Mouse (Mus musculus): Measurements from ENCODE around the gene Vopp1. TPM values are rescaled to one million over a fixed set of nuclear protein-coding genes. Genes with fewer than 3 reads are reported as not detected.

The Vopp1 gene
- total RNA-seq, 2 experiments from 2014 or later = 127 to 129 TPM

DNA sequence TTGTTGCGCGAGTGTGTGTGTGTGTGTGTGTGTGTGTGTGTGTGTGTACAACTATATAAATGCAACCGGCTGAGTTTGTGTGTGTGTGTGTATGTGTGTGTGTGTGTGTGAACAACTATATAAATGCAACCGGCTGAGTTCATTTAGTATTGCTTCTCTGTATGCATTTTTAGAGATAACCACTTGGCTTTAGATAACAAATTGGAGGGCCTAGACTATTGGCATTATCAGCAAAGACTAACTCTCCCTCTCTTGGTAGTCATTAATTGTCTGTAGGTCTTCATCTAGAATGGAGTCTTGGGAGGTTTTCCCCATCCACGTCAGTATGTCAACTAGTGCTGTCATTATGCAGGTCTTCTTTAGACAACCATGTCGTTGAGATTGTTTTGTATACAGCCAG is 37.6 kb downstream of the Vopp1 start:
- DNase-seq (ENCODE audit: low spot score in 2 of 2) = no peak

DNA sequence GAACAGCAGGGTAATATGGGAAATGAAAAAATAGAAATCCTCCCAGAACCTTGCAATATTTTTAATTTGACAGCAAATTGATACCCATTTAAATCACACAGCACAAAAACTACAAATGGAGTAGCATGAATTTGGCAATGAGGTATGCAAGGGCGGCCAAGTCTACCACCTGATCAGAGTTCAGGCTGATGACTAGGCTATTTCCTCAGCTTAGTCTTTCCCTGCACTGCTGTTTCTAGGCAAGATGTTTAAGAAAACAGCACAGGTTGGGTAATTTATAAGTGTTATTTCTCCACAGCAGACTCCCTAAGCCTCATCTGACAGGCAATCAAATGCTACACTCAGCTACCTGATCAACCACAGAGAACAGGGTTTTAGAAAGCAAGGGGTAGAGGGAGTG is 40.7 kb downstream of the Vopp1 start:
- DNase-seq (ENCODE audit: low spot score in 2 of 2) = no peak

DNA sequence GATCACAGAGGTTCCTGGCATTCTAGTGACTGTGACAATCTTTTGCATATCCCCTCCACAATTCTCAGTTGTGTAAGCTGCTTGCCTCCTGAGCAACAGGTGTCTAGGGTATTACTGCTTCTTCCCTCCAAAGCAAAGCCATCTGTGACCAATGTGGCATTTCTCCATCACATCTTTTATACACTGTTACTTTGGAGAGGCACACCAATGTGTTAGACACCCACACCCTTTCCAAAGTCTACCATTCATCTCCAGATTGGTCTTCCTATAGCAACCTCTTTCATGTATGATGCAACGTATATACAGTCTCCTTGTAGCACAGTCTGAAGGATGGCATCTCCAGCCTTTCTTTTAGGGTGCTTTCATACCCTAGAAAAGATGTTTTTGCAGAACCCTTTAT is 42.3 kb downstream of the Vopp1 start:
- DNase-seq (ENCODE audit: low spot score in 2 of 2) = no peak

DNA sequence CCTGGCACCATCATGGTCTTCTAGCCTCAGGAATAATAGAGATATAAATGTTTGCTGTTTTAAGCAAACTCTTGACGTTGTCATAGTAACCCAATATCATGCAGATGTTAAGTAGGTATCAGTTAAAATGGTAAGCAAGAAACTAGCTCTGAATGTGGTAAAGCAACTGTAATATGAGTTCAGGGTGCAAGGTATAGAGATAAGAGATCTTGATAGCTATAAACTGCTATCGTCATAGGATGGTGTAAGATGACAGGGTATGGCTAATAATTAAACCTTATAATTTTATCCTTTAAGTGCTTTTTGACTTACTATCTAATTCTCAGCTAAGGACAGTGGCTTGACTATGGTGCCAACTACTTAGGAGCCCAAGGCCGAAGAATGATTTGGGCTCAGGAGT is 44.6 kb downstream of the Vopp1 start:
- DNase-seq (ENCODE audit: low spot score in 2 of 2) = no peak

DNA sequence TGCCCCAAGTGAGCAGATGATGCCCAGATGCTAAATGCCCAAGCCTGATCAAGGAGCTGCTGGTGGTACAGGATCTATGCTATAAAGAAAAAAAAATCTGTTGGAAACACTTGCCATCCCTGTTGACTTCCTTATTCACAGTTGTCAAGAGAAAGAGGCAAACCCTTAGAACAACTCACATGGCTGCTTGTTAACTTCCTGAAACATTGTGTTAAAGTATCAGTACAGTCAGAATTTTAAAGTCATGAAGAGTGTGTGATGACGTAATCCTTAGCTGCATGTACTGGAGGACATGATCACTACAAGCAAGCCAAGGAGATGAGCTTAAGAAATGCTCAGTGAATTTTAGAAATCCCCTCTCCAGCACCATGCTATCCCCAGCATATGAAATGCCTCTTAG is 51.2 kb downstream of the Vopp1 start:
- DNase-seq (ENCODE audit: low spot score in 2 of 2) = no peak

DNA sequence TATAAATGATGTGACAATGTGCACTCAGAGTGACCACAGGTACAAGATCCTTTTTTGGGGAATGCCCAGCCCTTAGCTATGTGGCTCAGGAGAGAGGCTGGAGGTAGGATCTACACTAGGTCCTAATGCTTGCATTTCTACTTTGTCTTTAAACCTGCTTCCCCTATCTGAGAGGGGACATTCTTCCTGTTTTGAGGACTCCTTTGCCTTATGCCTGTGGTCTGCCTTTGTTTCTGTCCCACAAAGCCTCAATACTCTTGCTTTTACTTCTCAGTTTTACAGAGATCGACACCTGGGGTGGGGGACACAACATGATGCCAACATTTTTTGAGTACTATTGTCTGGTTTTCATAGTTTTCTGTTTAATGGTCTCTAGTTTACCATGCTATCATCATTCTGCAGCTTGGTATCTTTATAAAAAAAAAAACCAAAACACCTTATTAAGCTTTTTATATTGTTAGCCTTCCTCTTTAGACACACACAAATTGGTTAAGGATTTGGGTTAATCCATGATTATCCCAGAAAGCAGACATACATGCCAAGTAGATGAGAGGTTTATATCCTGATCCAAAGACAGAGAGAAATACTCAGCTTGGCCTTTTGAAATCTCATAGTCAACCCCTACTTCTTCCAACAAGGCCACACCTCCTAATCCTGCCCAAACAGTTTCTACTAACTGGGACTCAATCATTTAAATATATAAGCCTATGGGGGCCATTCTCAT is 54.3 kb downstream of the Vopp1 start:
- DNase-seq (ENCODE audit: low spot score in 2 of 2) = no peak

DNA sequence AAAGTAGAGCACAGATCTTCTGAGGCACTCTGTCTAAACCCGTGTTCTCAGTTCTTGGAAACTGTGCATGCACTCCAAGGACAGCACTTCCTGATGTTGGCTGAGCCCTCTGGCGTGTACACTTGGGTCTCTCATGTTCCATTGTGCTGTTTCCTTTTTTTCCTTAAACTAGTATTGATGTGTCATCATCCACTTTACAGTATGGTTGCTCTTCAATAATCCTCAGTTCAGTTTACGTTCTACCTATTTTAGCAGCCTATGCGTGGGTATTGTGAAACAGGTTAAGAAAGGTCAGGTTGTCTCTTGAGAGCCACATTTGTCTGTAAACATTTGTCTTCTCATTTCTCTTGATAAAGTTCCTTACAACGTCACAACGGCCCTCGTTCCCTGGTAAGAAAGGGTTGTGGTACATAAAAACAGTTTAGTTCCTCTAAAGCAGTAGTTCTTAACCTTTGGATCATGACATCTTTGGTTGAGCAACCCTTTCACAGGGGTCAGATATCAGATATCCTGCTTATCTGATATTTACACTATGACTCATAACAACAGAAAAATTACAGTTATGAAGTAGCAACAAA is 55.9 kb downstream of the Vopp1 start:
- DNase-seq (ENCODE audit: low spot score in 2 of 2) = no peak

DNA sequence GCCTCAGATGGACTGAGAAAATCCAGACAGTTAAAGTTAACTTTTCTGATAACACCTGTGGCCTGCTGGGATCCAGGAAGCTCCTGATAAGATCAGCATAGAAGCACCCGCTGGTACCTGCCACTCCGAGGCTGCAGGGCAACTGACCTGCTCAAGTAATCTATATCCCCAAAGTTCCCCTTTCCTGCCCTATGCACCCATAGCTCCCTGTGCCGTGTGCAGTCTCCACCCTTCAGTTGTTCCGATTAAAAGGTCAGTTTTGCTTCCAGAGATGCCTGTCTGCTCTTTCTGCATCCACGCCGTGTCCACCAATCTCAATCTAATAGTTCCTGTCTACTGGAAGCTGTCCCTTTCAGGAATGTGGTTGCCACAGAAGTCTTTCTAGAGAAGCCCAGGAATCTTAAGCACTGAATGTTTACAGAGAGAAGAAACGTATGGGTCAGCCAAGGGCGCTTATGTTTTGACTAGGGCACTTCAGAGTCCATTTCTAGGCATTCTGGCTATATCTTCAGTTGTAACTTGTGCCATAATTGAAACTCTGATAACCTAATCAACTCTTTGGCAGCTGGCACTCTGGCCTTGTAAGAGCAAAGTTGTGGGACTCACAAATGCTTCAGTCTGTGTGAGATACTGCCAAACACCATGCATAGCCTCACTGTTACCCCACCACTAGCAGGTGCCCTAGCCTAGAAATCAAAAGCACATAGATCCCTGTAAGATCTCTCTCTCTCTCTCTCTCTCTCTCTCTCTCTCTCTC is 57.7 kb downstream of the Vopp1 start:
- no peak for DNase-seq (ENCODE audit: low spot score in 2 of 2)

- no peak for DNase-seq (ENCODE audit: low spot score in 2 of 2)
Observed at GRCm38 (mm10) chr6:57766287-57766686, 58.7 kb downstream of the Vopp1 start.

DNA sequence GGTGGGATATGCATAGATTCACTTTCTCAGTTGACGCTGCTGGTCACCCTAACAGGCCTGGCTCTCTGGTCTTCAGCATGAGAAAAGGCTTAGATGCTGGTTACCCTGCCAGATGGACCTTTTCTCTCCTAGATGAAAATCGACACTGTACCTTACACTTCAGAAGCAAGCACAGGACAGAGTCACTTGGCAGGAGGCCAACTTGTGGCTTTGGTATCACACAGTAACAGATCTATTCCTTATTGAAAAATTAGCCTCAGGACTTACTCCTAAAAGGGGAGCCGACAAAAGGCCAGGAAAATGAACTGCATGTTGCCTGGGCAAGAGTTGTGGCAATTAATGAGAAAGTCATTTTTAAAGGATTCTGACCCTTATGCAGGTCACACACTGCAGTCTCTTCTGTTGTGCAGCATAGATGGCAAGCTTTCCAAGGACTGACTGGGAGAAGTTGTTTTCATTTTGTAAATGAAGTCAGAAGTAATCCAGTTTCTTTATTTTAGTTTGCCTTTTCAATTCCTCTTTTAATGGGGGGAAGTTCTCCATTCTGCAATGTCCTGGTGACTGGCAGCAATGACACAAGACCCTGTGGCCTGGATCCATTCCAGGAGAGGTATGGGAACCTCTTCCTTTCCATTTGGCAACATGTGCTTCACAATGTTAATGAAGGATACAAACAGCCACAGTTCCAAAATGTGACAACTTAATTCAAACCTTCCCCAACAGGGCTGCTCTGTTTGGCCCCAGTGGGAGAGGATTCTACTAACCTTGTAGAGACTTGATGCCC is 59.7 kb downstream of the Vopp1 start:
- DNase-seq (ENCODE audit: low spot score in 2 of 2) = no peak

DNA sequence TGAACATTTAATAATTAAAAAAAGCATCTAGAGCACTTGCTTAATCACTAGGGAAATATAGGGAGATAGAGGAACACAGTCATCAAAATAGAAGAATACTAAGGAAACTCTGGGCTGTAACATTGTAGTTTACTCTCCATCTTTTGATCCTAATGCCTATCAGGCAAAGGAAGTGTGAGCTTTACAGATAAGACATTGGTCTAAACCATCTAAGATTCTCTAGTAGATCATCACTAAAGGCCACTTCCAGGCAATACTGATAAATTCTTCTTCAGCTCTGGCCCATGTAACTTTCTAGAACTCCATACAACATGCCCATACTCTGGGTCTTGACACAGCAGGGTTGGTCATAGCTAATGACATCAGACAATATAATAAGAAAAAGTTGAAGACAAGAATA is 61.9 kb downstream of the Vopp1 start:
- DNase-seq (ENCODE audit: low spot score in 2 of 2) = no peak

DNA sequence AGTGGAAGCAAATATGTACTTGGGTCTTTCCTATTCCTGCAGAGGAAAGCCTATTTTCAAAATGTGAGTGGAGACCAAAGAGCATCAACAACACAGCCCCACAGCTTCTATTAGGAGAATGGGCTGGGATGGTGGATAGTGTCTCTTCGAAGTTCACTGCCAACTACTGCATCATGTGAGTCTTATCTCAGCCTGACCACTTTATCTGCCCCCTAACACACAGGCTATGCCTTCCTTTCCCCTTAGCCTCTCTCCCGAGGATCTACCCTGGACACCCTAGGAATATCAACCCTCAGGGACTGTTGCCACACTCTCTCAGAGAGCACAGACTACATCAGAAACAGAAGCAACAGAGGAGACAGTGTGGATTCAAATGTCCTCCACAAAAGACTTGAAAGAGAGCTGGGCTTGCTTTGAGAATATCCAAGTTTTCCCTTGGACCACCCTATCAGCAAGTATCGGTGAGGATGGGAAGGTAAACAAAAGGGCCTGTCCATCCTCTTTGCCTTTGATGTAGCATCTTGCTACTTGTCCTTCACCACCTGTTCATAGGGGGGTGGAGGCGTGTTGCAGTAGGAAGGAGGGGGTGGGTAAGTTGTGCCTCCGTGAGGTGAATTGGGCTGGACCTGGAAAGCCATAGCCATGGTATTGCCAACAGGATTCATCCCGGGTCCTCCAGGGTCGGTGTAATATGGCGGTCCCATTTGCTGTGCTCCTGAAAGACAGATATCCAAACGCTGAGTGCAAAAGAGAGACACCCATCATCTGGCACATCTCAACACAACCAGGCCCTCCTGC is 70.8 kb downstream of the Vopp1 start:
- DNase-seq (ENCODE audit: low spot score in 2 of 2) = no peak

GRCm38 (mm10) chr6:57745748-57746129 is 79.2 kb downstream of the Vopp1 start:
- DNase-seq (ENCODE audit: low spot score in 2 of 2) = no peak

GRCm38 (mm10) chr6:57744974-57745747 is 79.8 kb downstream of the Vopp1 start:
- DNase-seq (ENCODE audit: low spot score in 2 of 2) = no peak

GRCm38 (mm10) chr6:57744123-57744522 is 80.8 kb downstream of the Vopp1 start:
- no peak for DNase-seq (ENCODE audit: low spot score in 2 of 2)

- DNase-seq (ENCODE audit: low spot score in 2 of 2) = no peak
Observed at GRCm38 (mm10) chr6:57743333-57743732, 81.6 kb downstream of the Vopp1 start.

GRCm38 (mm10) chr6:57742749-57743148 is 82.2 kb downstream of the Vopp1 start:
- DNase-seq (ENCODE audit: low spot score in 2 of 2) = no peak

DNA sequence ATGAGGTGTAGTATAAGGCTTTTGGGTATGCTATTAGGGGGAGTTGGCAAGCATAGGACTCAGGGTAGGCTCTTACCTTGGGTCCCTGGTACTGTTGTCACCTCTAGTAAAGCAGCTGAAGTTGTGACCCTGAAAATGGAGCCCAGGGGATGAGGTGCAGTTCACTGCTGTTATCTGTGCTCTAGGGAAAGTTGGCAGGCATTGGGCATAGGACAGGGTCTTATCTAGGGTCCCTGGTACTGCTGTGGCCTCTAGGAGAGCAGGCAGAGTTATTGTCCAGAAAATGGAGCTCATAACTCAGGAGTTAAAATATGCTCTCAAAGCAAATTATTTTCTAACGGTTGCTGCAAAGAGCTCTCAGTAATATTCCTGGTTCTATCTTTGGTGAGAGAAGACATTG is 103.6 kb downstream of the Vopp1 start:
- DNase-seq (ENCODE audit: low spot score in 2 of 2) = no peak

DNA sequence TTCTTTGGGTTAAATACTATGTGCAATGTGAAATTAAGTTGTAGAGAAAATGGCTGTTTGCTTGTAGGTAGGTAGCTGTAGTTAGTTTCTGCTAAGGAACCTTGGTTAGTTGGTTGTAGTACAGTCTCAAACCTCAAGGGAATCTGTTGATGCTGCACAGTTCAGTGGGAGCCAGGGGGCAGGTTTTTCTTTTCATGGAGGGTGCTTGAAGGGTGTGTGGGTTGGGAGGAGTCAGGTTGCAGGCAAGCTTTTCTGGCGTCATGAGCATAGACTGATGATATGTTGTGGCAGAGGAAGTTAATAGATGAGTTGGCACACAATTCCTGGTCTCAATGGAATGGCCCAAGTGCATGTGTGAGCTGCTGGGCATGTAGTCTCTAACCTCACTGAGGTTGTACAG is 113.2 kb downstream of the Vopp1 start:
- DNase-seq (ENCODE audit: low spot score in 2 of 2) = no peak

- no peak for DNase-seq (ENCODE audit: low spot score in 2 of 2)
Observed at GRCm38 (mm10) chr6:57706721-57707120, 118.2 kb downstream of the Vopp1 start.

All from left cerebral cortex, adult 18-20 months (tissue).